Mouse (Mus musculus): ENCODE data around the gene Trmt13.

Gene Trmt13

DNA sequence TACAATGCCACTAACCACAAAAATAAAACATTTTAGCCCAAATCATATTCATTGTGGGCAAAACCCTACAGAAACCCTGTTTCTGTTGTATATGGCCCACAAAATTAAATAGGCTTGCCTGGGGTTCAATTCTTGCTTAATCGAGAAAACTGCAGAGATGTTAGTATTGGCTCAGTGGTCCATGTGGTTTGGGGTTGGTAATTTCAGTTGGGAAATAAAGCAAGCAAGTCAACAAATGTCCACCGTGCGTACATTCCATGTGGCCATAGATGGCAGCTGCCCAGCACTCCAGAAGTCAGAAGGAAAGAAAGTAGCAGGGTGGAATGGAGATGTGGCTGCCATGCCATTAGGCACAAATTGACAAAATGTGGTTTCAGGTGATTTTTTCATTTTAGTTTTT, 18.6 kb upstream of the Trmt13 start:
- no peak for DNase-seq

DNA sequence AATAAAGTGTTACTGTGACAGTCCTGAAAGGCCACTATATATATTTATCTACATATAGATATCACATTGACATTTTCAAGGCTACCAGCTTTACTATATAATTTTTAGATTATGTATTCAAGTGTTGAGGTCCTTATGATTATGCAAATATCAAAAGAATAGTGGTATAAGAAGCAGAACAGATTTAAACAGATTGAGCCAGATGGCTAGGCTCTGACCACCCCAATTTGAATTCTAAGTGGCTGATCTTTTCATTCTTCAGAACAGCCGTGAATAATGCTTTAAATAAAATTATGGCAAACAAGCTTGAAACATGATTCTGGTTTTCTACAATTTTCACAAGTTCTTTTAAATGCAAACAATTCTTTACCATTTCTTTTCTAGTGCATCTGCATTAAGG, 17.1 kb upstream of the Trmt13 start:
- DNase-seq: no peak

DNA sequence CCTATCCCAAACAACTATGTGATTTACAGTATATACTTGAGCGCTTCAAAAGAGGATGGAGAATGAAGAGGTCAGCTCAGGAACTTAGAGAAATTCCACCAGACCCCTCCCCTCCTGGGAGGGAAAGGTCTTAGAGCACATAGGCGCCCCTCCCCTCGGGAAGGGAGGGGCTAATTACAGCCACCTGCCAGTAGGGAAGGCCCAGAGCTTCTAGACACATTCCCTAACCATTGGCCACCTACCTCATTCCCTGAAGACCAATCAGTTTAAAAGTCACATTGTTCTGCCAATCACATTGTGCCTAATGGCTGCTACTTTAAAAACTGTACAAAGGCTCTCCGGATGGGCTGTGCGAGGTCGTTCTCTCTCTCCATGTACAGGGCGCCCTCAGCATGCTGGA, 8.3 kb upstream of the Trmt13 start:
- no peak for DNase-seq

DNA sequence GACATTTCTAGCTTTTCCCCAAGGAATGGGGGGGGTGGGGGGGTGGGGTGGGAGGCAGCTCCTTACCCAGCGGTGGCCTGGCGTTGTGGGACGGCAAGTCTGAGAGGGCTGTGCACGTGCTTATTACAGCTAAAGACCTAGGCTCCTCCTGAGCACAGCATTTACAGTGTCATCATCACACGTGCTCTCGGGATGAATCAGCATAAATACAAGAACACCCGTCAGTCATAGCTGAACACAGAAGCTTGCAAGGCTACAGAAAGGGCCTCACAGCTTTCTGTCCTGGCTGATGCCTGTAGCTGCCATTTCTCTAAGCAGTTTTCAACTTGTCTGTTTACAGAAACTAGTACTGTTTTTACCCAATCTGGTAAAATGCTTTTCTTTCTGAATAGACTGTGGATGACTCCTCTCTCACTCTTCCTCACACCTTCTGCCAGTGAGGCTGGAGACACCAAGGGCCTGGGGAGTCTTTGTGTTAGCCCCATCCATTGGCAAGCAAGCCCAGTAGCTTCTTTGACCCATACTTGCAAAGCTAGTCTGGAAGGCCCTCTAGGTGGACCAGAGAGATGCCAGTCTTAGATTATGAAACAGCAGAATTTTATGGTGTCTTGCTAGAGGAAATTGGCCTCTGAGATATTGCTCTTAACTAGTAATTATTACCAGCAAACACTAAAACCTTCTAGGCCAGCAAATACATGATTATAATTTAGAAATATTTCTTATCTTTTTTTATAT, 6.4 kb upstream of the Trmt13 start:
- DNase-seq: no peak

DNA sequence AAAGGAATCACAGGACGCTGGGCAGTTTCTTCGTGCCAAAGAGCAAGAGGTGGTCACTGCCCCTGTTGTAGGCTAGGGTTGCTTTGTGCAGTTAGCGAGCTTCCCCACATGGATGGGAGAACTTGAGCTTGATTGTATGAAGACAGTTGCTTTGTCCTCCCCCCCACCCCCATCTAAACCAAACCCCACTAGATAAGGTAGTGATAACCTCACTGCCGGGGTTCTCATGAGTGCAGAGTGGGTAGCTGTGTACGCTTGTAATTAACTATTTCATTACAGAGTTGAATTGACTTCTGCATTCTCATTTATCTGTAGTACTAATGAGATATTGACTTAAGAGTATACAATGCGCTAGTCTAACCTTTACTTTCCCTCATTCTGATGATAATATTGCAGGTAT, 4.5 kb upstream of the Trmt13 start:
- DNase-seq: no peak

DNA sequence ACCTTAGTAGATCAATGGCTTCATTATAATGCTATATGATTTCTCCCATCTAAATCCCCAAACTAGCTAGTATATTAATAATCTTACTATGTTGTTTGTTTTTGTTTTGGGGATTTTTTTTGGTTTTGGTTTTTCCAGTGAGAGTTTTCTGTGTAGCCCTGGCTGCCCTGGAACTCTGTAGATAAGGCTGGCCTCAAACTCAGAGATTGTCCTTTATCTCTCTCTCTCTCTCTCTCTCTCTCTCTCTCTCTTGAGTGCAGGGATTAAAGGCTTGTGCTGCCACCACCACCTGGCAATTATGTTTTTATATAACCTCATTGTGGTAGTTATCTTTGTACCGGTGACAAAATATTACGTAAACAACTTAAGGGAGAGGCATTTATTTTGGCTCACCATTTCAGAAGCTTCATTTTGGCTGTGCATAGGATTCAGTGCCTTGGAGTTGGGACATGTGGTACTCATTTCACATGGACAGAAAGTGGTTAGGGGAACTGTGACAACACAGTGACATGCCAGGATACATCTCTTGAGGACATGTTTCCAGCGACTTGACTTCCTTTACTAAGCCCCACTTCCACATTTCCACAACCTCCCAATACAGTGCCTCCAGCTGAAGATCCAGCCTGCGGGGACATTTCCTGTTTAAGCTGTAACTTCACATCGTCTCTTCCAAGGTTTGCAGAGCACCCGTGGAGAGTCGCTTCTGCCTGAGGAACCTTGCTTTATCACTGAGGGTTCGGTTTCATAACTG, 1.1 kb upstream of the Trmt13 start:
- DNase-seq: no peak

DNA sequence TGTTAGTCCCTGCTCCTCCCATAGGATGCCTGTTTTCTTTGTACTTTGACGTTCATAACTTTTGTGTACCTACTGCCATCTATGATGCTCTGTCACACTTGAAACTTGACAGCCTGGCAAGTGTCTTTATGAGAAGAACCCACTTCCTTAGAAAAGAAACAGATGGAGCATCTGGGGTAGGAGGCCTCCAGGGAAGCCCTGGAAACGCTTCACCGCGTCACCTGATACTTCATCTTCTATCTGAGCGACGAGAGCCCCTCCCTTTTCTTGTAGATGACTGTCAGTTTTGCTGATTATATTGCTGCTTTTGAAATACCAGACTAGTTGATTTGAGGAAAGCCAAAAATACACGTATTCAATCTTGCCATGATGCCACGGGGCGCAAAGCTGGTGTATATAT, 9.8 kb downstream of the Trmt13 start:
- DNase-seq: peak in 1 of 2 experiments; percentile 18

DNA sequence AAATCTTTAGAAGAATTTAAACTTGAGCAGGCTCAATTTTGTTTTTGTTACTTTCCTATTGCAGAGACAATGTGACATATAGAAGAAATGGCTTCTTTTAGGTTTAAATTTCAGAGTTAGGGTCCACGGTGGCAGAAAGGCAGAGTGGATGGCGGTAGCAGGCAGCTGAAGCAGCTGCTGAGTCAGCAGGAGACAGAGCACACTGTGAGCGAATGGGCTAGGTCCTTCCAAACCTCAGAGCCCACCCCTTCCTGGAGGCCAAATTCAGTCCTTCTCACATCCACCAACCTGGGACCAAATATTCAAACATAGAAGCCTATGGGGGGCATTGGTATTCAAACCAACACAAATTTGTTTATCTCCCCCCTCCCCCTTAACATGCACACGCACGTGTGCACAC, 12.6 kb downstream of the Trmt13 start:
- DNase-seq: no peak

DNA sequence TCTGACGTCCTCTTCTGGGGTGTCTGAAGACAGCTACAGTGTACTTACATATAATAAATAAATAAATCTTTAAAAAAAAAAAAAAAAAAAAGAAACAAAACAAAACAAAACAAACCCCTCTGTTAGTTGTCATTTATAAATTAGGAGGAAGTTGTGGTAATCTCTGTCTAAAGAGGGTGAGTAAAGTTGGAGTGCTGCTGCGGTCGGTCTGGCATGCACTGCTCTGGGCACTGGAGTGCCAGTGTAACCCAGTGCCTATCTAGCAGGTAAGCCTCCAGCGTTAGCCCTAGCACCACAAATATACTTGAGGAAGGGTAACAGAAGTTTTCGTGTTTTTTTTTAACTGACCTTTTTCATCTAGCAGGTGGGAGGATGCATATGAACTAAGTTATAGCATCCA, 13.4 kb downstream of the Trmt13 start:
- no peak for DNase-seq

DNA sequence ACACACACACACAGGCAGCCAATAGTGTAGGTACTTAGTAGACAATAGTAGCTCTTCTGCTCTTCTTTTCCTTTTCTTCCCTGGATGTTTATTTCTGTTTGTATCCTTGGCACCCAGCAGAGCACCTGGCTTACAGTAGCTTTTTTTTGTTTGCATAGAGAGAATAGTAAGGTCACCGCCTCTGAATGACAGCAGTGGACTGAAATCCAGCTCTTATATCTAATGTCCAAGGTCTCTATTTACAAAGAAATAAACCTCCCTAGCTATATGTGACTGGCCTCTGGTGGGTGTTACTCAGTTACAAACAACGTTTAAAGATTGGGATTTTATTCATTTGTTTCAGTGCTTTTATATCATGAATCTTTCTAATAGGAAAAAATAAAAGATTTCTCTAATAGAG, 14.7 kb downstream of the Trmt13 start:
- no peak for DNase-seq

DNA sequence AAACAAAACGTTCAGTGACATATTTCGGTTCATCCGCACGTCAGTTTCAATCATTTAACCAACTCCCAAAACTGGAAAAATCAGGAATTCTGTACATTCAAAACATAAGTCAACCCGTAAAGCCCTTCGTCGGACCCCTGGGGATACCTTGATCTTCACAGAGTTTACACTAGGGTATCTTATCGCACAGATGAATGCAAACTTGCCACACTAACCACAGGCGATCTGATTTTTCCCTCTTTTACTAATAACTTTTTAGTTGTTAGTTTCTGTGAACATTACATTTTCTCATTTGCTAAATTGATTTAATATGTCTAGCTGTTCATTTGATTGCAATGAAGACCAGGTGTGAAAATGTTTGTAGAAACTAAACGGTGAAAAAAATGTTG, 18.8 kb downstream of the Trmt13 start:
- DNase-seq: no peak

DNA sequence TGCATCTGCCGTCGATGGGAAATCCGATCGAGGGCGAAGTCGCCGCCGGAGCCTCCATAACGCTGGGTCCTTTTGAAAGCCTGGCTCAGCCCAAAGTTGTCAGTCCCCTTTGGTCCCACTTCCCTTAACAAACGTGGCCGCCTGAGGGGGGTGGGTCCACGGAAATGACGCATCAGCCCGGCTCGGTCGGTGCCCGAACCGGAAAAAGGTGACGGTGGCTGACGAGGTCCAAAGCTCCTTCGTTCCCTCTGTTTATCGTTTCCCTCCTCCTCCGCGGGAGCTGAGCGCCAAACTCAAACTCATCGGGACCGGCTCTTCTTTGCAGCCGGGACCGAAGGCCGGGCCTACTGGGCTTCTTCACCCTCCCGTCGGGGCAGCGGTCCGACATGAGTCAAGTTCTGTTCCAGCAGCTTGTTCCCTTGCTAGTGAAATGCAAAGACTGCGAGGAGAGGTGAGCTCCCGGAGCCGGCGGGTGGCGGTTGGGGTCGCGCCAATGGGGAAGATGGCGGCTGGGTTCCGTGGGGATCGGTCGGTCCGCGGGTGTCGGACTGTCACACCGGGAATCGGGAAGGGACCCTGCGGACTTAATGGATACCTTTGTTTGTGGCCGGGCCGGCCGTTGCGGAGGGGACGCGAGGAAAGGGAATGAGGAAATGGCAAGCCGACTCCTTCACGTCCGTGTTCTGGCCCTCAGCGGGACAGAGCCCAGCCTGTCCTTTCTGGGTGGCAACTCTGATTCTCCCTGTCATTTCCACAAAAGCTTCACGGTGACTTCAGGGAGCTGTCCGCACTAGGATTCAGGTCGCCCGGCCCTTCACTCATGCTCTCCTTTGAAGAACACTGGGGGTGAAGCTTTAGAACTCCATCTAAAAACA, 19.4 kb downstream of the Trmt13 start, which contains the start of gene Sass6:
TSS of gene Sass6 (plus strand) at position 255 of the 875 bp plus-strand sequence.
- peak; percentile 99 for DNase-seq

DNA sequence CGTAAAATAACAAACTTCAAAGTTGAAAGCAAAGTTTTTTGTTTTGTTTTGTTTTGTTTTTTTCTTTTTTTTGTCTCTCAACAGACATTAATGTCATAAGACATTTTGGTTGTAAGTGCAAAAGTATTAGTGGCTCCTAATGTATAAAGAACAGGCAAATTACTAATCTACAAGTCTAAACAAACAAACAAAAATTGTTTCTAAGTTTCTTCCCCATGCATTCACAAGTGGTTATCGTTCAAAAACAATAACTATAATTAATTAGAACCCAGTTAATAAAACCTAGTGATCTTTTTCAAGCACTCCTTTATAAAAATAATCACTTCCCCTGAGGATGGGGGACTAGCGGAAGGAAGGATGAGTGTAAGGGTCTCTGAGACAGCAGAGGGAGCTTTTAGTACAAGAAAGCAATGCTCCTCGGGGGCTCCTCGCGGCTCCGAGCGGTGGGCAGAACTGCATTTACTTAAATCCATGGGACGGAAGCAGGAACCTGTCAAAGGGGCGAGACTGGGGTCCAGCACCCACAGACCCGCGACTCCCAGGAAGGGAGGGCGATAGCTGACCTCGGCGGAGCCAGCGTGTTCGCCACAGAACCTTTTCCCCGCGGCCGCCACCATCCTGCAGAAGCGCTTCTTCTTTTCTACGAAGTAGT, 20.2 kb downstream of the Trmt13 start:
- no peak for DNase-seq

DNA sequence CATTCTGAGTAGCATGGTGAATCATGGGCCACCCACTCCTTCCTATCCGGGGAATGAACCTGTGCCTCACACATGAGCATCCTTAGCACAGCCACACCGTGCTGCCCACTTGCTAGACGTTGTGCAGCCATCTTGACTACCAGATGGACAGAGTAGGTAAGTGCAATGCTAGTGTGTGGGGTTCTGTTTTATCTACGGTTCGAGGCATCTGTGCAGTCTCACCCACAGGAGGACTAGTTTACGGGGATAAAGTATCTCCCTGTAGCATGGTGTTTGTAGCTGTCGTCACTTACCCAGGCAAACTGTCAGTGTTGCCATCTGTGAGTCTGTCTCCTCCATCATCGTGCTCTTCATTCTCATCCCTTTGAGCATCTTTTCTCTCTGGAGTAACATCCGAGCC, 32.2 kb downstream of the Trmt13 start:
- DNase-seq: no peak

DNA sequence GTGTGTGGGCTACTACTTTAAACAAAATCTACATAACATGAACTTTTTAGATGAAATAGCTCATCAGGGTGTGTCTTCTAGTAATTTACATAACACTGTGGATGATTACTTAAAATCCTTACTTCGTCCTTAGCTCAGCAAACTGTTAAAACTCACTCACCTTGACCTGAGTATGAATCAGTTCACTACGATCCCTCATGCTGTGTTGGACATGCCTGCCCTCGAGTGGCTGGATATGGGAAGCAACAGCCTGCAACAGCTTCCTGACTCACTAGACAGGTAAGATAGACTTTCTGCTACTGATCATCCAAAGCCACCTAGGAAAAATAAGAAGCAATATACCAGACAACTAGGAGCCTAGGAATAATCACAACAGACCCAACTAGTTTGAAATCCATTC, 37.1 kb downstream of the Trmt13 start:
- no peak for DNase-seq

DNA sequence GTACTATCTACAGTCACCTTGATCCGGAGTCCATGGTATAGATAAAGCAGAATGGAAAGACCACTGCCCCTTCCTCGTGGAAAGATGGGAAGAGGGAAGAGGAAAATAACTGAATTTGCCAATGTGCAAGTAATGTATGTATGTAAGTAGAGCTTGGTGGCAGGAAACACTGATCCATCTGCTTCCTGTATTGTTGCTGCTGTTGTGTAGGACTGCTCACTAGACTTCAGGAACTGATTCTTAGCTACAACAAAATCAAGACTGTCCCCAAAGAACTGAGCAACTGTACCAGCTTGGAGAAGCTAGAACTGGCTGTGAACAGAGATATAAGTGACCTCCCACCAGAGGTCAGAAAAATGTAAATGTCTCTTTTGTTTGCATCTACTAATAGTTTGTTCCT, 43.8 kb downstream of the Trmt13 start:
- DNase-seq: no peak

DNA sequence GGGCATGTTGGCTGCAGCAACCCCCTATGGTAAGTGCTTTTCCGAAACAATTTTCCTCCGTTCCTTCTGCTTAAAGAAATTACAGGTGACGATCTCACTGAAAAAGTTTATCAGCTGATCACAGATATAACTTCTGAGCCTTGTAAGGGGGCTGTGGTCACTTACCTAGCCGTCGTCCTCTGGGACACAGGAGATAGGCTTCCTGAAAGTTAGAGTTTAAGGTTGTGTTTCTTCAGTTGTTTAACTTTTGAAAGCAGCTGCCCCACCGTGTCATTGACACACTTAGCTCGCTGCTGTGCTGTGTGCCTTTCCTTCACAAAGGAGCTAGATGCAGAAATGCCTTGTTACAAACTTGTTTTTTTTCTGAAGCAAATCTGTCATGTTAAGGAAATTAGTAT, 51.3 kb downstream of the Trmt13 start:
- no peak for DNase-seq

DNA sequence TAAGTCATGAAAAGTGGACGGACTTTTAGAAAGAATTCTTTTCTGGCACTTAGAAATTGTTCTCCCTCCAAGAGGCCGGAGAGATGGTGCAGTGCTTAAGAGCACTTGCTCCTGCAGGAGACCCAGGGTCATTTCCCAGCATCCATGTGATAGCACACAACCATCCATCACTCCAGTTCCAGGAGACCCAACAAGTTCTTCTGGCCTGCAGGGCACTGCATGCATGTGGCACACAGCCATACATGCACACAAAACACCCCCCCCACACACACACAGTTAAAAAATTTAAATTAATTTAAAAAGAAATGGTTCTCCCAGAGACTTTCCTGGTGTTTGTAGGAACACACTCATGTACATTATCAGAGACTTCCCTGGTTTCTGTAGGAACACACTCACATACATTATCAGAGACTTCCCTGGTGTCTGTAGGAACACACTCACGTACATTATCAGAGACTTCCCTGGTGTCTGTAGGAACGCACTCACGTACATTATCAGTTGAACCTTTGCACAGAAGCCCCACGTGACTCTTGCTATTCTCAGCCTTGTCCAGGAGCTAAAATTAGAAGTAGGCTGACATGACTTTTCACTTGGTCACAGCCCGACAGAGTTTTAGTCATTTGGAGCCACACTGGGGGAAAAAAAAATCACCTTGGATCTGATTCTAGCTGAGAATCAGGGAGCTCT, 51.8 kb downstream of the Trmt13 start, which contains the start of gene Lrrc39:
TSS of gene Lrrc39 (plus strand) at position 566 of the 687 bp plus-strand sequence.
- no peak for DNase-seq

DNA sequence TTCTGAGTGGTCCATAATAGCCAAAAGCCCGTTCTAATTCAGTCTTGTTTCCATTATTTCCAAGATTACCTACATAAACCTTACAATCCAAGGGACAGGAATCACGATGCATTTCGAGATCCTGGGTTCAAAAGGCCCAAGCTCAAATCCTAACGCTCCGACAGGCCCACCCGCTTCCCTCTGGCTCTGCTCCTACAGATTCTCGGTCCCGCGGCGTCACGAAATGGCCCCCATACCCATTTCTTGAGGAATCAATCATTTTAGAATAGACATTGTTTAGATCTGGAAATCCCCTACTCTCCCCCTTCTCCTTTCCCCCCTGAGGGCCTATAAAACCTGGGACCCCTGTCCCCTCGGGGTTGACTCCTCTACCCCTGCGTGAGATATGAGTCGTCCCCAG, 53.1 kb downstream of the Trmt13 start:
- DNase-seq: peak; percentile 14 to 23

DNA sequence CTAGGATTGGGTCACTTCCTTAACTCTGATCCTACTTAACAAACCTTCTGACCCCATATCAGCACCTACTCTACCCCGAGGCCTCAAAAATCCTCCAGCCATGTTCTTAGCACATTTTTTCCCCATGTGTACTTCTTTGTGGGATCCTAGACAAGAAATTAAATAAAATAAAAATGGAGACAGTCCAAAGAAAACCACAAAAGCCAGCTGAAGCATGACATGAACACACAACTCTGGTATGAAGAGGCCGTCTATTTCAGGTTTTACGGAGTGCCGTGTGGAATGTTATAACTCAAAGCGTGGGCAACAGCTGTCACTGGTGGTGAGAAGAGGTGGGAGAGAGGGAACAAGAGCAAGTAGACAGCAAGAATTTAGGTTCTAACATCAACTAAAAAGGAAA, 63.0 kb downstream of the Trmt13 start:
- no peak for DNase-seq

DNA sequence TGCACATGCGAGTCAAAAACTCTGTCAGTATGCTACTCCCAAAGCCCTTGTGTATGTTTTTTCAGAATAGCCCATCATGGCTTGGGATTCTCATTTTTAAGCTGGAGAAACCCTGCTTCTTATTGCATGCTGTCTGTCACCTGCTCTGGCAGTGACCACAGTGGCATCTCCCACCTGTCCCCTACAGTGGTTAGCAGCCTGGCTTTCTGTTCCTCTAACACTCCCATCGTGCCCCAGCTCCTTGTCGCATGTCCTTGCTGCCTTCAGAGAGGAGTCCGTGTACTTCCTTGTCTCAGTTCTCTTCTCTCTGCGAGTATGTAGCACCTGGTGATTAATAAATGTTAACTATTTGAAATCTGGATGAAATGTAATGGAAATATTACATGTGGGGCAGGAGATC, 67.0 kb downstream of the Trmt13 start:
- no peak for DNase-seq

DNA sequence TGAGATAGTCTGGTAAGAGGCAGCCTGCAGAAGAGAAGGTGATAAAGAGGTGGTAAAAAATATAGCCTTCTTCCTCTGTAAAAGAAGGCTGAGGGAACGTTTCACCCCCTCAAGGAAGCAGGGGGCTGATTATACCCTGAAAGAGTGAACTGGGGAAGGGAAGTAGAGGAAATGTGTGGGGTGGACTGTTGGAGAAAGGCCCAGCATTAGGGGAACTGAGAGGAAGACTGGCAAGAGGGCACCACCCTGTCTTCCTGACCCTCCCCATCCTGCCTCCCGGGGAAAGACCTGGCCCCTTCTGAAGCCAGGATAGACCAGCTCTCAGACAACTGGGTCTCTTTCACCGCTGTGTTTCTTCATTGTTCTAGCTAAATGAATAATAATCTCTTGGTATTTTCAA, 71.9 kb downstream of the Trmt13 start:
- no peak for DNase-seq

Measured in cerebellum, adult 18-20 months (tissue).